Mouse (Mus musculus) embryonic facial prominence, embryonic 13.5 days (tissue): ENCODE results near the gene Irak3. TPM values are rescaled to one million over a fixed set of nuclear protein-coding genes. Genes with fewer than 3 reads are reported as not detected.

Source experiments
- ATAC-seq: fragments of 200-750 bp; cut with Nextera tagmentation; 2 replicates; pipeline ENCODE4 v1.8.0; 2017; ENCODE audit warnings: low read depth; ENCODE audit not compliant: insufficient number of reproducible peaks, insufficient read depth, low FRiP score, low TSS enrichment
- H3K27ac ChIP-seq: fragments of 300-500 bp; sonication (generic); 2 replicates; pipeline ENCODE4 v1.5.1; 2015; ENCODE audit warnings: moderate library complexity, mild to moderate bottlenecking, inconsistent platforms
- H3K27me3 ChIP-seq: fragments of 300-500 bp; sonication (generic); 2 replicates; pipeline ENCODE4 v1.6.1; 2015; ENCODE audit warnings: mild to moderate bottlenecking, inconsistent platforms
- H3K36me3 ChIP-seq: fragments of 300-500 bp; sonication (generic); 2 replicates; pipeline ENCODE4 v1.6.1; 2015; ENCODE audit warnings: mild to moderate bottlenecking, inconsistent platforms
- H3K4me1 ChIP-seq: fragments of 300-500 bp; sonication (generic); 2 replicates; pipeline ENCODE4 v1.6.1; 2015; ENCODE audit warnings: inconsistent platforms
- H3K4me2 ChIP-seq: fragments of 300-500 bp; sonication (generic); 2 replicates; pipeline ENCODE4 v1.6.1; 2015; ENCODE audit warnings: moderate library complexity, mild to moderate bottlenecking, inconsistent platforms
- H3K4me3 ChIP-seq: fragments of 300-500 bp; sonication (generic); 2 replicates; pipeline ENCODE4 v1.5.1; 2015; ENCODE audit warnings: mild to moderate bottlenecking, inconsistent platforms
- H3K9ac ChIP-seq: fragments of 300-500 bp; sonication (generic); 2 replicates; pipeline ENCODE4 v1.6.1; 2015; ENCODE audit warnings: mild to moderate bottlenecking, inconsistent platforms
- H3K9me3 ChIP-seq: fragments of 300-500 bp; sonication (generic); 2 replicates; pipeline ENCODE4 v1.6.1; 2016; ENCODE audit warnings: inconsistent platforms
- WGBS: fragments of 180-500 bp; shearing (Covaris S2); methylation state at CpG from one replicate; pipeline ENCODE4 v1.1.7; 2015; ENCODE audit warnings: mixed read lengths; 5-methylcytosine and 5-hydroxymethylcytosine counted together
- polyA plus RNA-seq: library from polyadenylated mRNA; unstranded; fragments of >200 nt; fragmentation: Nextera tagmentation; extraction: Ambion mirVana; gene quantifications from 2 replicates; pipeline ENCODE4 v1.2.1, GENCODE M21; 2015

Irak3 gene
- 2.0 and 2.3 TPM in 2 replicates for polyA plus RNA-seq

DNA sequence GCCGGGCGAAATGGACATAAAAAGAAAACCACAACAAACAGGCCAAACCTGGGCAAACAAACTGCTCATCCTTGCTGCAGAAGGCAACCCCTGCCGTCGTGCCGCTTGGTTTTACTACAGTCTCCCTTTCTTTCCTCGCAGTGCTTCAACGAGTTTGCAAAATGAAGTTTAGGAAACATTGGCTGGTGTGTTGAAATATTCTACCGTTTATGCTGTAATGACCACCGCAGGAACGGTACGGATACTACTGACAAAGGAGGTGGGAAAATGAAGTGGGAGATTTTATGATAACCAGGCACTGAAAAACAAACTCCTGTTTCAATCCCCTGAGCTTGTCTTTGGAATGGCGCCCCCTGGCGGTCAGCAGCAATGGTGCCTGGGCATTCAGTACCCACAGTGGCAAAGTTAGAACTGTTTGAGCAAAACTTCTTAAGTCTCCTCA is at the start of gene Irak3:
TSS of gene Irak3 (minus strand) at position 170 of the 442 bp plus-strand sequence.
- H3K4me3 ChIP-seq, result peak within 1 kb of the TSS; percentile 60
- H3K9me3 ChIP-seq, result no peaks in the 10 kb centered on the region
- WGBS, result 1% methylated on average over 13 of the region's 13 CpGs
- H3K4me1 ChIP-seq, result peaks cover 9% of the 10 kb centered on the region
- H3K9ac ChIP-seq, result peak within 1 kb of the TSS; percentile 72
- ATAC-seq, result no peak
- H3K4me2 ChIP-seq, result peak within 1 kb of the TSS; percentile 93
- H3K36me3 ChIP-seq, result no peaks in the 10 kb centered on the region
- H3K27me3 ChIP-seq, result peaks cover 19% of the 10 kb centered on the region
- no peak within 1 kb of the TSS for H3K27ac ChIP-seq

DNA sequence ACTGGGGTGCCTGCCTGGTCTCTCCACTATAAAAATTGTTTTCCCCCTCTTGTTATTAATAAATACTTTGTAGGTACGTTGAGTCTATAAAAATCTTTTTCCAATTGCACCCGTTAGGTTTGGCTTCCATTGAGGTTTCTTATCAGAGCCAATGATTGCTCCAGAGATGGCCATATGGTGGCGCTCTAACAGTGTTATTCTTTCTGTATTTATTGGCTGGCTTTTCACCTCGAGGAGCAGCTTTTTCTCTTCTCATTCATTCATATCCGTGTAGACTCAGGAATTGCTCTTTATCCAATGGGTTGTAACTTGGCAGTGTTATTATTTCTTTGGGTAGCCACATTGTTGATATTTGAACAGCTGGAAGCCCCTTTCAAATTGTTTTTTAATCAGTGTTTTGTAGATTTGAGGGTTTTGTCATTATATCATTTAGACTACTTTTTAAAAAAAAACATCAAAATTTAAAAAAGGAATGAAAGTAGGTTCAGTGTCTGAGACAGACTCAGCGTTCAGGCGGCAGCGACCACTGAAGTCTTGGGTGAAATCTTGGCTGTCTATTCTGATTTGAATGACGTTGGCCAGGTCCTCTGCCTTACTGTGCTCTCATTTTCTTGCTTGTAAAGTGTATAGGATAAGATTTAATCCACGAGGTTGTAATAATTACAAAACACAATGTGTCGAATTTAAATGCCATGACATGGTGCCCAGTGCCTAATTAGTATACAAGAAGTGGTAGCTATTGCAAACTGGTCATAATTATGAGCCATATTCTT is 49.2 kb upstream of the Irak3 start:
- H3K4me2 ChIP-seq, result 0 out of 2 replicates have a peak overlapping the region, but pooled peaks have one; percentile 14
- ATAC-seq, result no peak
- H3K27me3 ChIP-seq, result no peaks in the 10 kb centered on the region
- no peak overlapping the region for H3K9ac ChIP-seq
- 0 out of 2 replicates have a peak, but pooled peaks cover 3% of the 10 kb centered on the region for H3K9me3 ChIP-seq
- no peaks in the 10 kb centered on the region for H3K36me3 ChIP-seq
- 39% methylated on average over 11 of the region's 11 CpGs for WGBS
- H3K27ac ChIP-seq, result no peak overlapping the region
- H3K4me1 ChIP-seq, result peaks cover 43% of the 10 kb centered on the region
- H3K4me3 ChIP-seq, result no peak overlapping the region

DNA sequence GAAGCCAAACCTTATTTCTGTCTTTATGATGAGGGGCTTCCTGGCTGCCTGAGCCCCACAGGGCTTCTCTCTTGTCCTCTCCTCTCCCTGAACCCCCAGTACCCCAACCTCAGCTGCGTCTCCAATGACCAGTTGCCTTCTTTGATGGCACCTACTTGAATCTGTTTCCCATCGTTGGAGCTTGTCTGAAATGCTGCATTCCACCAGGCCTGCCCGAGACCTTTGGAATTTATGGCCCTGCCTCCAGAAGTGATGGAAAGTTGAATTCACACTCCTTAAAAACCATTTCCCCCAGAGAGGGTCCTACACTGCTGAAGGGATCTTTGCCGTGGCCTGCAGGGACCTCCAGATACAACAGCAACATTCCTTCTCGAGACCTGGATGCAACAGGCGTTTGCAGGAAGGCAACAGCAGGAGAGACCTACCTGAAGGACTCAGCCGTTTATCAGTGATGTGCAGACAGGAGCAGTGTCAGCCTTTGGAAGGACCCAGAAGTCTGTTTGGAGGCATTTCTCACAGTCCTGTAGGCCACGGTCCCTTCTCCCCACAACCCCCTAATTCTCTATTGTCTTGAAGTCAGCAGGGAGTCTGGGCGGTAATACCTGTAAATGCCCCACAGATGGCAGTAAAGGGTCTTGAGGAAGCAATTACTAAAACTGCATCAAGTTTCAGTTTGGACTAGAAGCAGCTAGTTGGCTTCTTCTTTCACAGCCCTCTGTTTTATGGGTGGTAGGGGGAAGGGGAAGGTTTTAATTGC is 45.2 kb upstream of the Irak3 start:
- Histone ChIP-seq H3K4me3 (peak overlapping the region; percentile 19), H3K9ac (0 out of 2 replicates have a peak overlapping the region, but pooled peaks have one; percentile 32), H3K36me3 (no peaks in the 10 kb centered on the region), H3K4me1 (peaks cover 53% of the 10 kb centered on the region), H3K4me2 (peak overlapping the region; percentile 42), H3K27ac (peak overlapping the region; percentile 79), H3K27me3 (no peaks in the 10 kb centered on the region), H3K9me3 (0 out of 2 replicates have a peak, but pooled peaks cover 3% of the 10 kb centered on the region)
- ATAC-seq, result no peak
- WGBS, result 21% methylated on average over 9 of the region's 9 CpGs

DNA sequence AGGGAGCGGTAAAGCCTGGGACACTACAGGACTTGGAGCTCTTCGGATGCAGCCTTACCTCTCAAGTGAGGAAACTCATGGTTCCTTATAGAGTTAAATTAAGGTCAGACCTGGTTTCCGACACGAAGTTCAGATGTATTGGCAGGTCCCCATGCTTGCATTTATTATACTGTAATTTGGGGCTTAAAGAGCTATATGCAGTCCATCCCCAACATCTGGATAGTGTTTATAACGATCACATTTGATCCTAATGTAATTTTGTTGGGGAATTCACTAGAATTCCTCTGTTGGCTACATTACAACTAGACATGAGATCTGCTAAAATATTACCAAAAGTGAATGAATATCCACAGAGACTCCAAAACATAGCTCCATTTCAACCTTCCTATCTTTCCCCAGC is 43.8 kb upstream of the Irak3 start:
- Histone ChIP-seq H3K4me3 (no peak overlapping the region), H3K4me2 (peak overlapping the region; percentile 42), H3K36me3 (no peaks in the 10 kb centered on the region), H3K9me3 (0 out of 2 replicates have a peak, but pooled peaks cover 3% of the 10 kb centered on the region), H3K27ac (peak overlapping the region; percentile 79), H3K9ac (no peak overlapping the region), H3K4me1 (peaks cover 47% of the 10 kb centered on the region), H3K27me3 (no peaks in the 10 kb centered on the region)
- 26% methylated on average over 5 of the region's 5 CpGs for WGBS
- ATAC-seq, result no peak

DNA sequence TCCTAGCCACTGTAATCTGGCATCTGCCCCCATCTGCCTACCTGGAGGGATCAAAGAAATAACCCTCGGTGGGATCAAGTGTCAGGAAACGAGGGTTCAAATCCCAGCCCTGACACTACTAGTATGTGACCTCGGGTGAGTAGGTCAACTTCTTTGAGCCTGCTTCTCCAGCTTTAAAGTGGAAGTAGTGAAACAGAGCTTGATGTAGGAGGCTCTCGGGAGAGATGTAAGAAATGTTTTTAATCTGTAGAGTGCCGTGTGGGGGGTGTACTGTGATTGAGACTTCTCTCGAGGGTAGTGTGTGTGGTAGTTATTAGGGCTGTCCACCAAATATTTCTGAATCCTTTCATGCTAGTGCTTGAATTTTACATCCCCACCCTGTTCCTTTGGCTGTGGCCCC is 40.5 kb upstream of the Irak3 start:
- Histone ChIP-seq H3K4me1 (peaks cover 51% of the 10 kb centered on the region), H3K4me3 (no peak overlapping the region), H3K27ac (no peak overlapping the region), H3K9me3 (no peaks in the 10 kb centered on the region), H3K9ac (no peak overlapping the region), H3K27me3 (no peaks in the 10 kb centered on the region), H3K4me2 (no peak overlapping the region), H3K36me3 (no peaks in the 10 kb centered on the region)
- ATAC-seq, result no peak
- 14% methylated on average over 6 of the region's 6 CpGs for WGBS

DNA sequence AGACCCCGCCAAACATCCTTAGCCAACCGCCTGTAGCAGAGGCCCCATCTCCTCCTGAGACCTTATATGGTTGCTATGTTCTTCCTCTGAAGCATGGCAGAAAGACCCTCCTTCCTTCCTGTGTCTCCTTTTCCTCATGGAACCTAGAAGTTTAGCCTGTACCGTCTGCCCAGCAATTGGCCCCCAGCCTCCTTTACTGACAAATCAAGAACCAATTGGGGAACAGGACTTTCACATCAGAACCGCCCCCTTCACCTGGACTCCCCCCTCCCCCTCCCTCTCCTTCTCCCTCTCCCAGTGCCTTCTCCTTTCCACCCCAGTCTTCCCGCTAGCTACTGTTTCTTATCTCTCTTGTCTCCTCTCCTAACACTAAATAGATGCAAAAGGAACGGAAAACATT is 37.5 kb upstream of the Irak3 start:
- ATAC-seq, result no peak
- H3K27me3 ChIP-seq, result no peaks in the 10 kb centered on the region
- no peak overlapping the region for H3K4me3 ChIP-seq
- no peak overlapping the region for H3K27ac ChIP-seq
- 73% methylated on average over 6 of the region's 6 CpGs for WGBS
- no peak overlapping the region for H3K4me2 ChIP-seq
- peaks cover 33% of the 10 kb centered on the region for H3K4me1 ChIP-seq
- no peaks in the 10 kb centered on the region for H3K9me3 ChIP-seq
- no peaks in the 10 kb centered on the region for H3K36me3 ChIP-seq
- H3K9ac ChIP-seq, result no peak overlapping the region

DNA sequence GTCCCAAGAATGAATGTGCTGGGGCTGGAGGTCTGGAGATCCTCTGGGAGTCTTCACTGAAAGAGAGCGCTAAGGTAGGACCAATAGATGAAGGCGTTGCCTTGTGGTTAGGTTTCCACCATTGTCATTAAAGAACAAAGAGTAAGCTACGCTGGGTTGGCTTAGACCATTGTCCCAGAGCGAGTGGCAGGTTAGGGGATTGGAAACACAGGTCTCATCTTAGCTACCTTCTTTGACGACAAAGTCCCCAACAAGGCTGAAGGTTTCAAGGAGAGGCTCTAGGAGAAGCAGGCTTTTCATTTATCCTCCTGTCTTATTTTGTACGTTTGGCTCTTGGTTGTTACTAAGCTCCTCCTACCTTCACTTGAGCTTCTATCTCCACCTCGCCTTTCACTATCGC is 36.3 kb upstream of the Irak3 start:
- 87% methylated on average over 8 of the region's 8 CpGs for WGBS
- Histone ChIP-seq H3K27ac (no peak overlapping the region), H3K27me3 (no peaks in the 10 kb centered on the region), H3K4me3 (no peak overlapping the region), H3K9me3 (no peaks in the 10 kb centered on the region), H3K4me2 (no peak overlapping the region), H3K36me3 (no peaks in the 10 kb centered on the region), H3K4me1 (peaks cover 36% of the 10 kb centered on the region), H3K9ac (no peak overlapping the region)
- ATAC-seq, result no peak

DNA sequence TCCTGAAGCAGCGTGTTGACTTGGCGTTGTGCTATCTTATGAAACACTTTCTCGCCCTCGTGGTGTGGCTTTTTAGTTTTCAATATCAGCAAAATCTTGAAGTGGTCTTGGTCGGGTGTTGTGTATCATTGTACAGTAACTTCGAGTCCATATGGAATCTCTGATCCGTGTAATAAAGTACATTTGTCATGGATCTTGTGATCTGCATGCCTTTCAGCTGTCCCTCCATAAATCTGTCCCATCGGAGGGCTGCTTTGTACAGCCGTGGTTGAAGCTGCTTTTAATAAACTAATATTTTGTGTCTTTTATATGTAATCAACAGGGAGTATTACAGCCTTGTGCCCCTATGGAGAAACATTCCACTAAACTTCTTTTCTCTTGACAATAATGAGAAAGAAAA is 34.9 kb upstream of the Irak3 start:
- peak overlapping the region; percentile 12; the same call in 1 of the 2 replicates for H3K4me2 ChIP-seq
- no peaks in the 10 kb centered on the region for H3K27me3 ChIP-seq
- peaks cover 5% of the 10 kb centered on the region for H3K36me3 ChIP-seq
- no peak overlapping the region for H3K4me3 ChIP-seq
- H3K9me3 ChIP-seq, result no peaks in the 10 kb centered on the region
- 36% methylated on average over 9 of the region's 9 CpGs for WGBS
- no peak overlapping the region for H3K27ac ChIP-seq
- H3K9ac ChIP-seq, result no peak overlapping the region
- no peak for ATAC-seq
- peaks cover 24% of the 10 kb centered on the region for H3K4me1 ChIP-seq

DNA sequence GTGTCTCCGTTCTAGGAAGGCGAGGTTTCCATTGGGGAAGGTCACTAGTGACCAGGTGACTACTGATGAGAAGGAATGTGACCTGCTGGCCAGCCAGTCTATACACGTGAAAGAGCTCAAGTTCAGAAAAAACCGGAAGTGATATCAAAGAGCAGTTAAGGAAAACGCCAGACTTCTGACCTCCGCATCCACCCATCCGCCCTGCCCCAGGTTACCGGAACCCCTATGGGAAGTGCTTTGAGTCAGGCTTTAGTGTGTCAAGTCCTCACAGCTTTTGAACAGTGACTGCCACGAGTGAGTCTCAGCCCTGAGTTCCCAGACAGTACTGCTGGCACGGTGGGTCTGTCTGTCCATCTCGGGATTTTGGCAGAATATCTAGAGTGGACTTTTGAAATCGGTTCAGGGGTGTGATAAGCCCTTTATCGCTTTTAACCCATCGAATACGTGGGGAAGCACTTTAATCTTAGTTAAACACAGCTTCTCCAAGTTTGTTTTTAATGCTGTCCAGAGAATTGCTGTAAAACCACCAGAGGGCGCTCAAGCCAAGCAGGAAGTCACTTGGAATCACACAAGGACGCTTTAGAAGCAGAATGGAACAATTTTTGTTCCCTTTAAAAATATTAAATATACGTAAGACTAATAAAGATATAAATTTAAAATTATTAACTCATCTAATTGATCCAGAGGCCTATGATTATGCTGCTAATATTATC is 31.9 kb upstream of the Irak3 start:
- no peak for ATAC-seq
- Histone ChIP-seq H3K4me1 (peaks cover 27% of the 10 kb centered on the region), H3K27ac (no peak overlapping the region), H3K9me3 (no peaks in the 10 kb centered on the region), H3K9ac (peak overlapping the region; percentile 40; the same call in 1 of the 2 replicates), H3K4me2 (peak overlapping the region; percentile 33), H3K27me3 (no peaks in the 10 kb centered on the region), H3K36me3 (peaks cover 27% of the 10 kb centered on the region), H3K4me3 (no peak overlapping the region)
- WGBS, result 29% methylated on average over 18 of the region's 18 CpGs

DNA sequence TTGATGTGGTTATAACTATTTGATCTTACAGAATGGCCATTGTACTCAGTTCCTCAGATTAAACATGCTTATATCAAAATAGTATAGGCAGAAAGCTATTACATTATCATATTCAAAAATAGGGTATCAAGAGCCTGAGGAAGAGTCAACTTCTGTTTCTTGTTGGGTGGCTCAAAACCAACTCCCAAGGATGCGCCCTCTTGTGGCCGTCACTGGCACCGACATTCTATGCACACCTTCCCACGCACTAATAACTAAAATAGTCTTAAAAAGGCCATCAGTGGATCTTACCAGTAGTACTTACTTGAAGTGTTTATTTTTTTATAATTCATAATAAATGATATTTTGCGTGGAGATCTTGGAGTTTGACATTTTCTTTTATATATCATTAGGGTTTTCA is 29.8 kb upstream of the Irak3 start:
- H3K27me3 ChIP-seq, result no peaks in the 10 kb centered on the region
- ATAC-seq, result no peak
- 29% methylated on average over 5 of the region's 5 CpGs for WGBS

More for the DNA sequence above, 29.8 kb upstream of the Irak3 start:
- peaks cover 33% of the 10 kb centered on the region for H3K36me3 ChIP-seq
- H3K4me3 ChIP-seq, result no peak overlapping the region
- no peak overlapping the region for H3K9ac ChIP-seq
- H3K9me3 ChIP-seq, result no peaks in the 10 kb centered on the region
- no peak overlapping the region for H3K27ac ChIP-seq
- H3K4me2 ChIP-seq, result no peak overlapping the region
- H3K4me1 ChIP-seq, result peaks cover 30% of the 10 kb centered on the region
